Mouse (Mus musculus) kidney, adult 8-10 months (tissue): ENCODE measurements at regions not wholly inside any gene's neighbourhood (a gene's known extent, or its start where the extent isn't known, plus 50 kb on each side); places are given as distances from the start of the nearest gene placed in this dataset.

Source experiments
- DNase-seq, 2 experiments: peaks; one replicate each; pipeline ENCODE4 v3.0.0; 2022

DNA sequence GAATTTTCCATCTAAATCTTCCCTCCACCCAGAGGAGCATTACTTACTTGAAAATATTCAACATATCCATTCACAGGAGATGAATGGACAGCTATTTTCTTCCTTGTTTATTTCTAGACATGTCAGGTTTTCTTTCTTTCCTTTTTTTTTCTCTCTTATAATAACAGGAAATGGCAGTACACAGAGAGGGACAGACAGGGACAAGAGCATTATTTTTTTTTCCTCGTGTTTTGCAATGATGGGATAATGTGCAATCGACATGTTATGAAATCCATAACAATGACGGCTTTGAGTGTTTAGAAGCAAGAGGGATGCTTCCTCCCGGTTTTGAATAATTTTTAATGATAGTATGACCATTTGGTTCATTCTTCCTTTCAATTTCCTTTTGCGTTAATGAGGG is 86.6 kb upstream of the Gm765 start:
- no peak for DNase-seq

DNA sequence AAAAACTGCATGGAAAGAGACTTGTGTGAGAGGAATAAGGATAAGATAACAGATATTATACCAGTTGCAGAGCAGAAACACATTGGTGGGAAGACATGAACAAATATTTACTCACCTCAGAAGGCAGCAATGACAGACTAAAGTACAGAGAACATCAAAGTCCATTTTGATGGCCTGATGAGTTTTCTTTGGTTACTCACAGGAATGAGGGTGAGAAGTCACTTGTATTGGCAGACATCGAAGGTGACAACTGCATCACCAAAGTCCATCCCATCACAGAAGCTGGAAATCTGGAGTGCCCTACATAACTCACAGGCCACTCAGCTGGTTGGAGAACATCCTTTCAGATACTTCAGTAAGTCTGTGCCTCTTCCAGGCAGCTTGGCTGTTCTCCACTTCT is 60.1 kb upstream of the Gm765 start:
- DNase-seq: no peak

DNA sequence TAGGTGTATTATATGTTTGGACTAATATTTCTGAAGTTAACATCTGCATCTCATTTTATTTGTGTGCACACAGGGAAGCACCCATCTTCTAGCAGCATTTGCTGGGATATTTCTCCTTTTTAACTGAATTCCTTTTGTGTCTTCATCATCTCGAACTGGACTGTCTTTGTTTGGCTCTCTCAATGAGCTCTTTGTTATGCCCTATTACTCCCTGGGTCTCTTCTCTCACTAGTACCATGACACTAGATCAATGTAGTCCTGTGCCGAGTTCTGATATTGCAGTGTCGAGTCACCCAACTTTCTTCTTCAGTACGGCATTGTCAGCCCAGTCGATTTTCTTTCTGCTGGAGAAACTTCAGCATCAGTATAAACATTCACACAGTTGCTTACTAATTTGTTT is 52.0 kb upstream of the Gm765 start:
- DNase-seq: no peak
